Mouse (Mus musculus): ENCODE data around the gene Rnf39.
A peak's percentile ranks its signal among the peaks of the same experiment; 100 is the strongest.

DNA sequence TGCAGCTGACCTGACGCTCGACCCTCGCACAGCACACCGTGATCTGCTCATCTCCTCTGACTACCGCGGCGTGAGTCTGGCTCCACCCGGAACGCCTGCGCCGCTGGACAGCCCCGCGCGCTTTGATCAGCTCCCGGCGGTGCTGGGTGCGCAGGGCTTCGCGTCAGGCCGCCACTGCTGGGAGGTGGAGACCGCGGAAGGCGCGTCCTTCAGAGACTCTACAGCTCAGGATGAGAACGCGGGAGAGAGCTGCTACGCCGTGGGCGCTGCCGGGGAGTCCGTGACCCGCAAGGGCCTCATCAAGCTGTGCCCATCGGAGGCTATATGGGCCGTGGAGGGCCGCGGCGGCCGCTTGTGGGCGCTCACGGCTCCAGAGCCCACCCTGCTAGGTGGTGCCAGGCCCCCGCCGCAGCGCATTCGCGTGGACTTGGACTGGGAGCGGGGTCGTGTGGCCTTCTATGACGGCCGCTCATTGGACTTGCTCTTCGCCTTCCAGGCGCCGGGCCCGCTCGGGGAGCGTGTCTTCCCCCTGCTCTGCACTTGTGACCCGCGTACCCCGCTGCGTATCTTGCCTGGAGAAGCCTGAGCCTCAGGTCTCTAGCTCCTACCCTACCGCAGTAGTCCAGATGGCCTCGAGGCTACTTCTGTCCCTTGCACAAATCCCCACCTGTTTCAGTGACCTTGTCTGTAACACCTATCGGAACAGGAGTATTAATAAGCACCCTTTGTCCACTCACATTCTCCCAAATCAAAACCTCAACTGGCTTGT lies 4.5 kb downstream of the Rnf39 start:
- peak; percentile 50; the same call in 1 of the 2 replicates for TF ChIP-seq POLR2A (IDR thresholded peaks at IDR 0.05; ENCODE audit: low read depth, low read length)
- TF ChIP-seq CTCF (IDR thresholded peaks at IDR 0.05; ENCODE audit: borderline replicate concordance, insufficient read depth, low read length) = no peak

Measured in embryonic fibroblast, embryonic 13.5 days (primary cell).